ENCODE assay signal across 7 mouse cellular contexts in the genomic region with DNA sequence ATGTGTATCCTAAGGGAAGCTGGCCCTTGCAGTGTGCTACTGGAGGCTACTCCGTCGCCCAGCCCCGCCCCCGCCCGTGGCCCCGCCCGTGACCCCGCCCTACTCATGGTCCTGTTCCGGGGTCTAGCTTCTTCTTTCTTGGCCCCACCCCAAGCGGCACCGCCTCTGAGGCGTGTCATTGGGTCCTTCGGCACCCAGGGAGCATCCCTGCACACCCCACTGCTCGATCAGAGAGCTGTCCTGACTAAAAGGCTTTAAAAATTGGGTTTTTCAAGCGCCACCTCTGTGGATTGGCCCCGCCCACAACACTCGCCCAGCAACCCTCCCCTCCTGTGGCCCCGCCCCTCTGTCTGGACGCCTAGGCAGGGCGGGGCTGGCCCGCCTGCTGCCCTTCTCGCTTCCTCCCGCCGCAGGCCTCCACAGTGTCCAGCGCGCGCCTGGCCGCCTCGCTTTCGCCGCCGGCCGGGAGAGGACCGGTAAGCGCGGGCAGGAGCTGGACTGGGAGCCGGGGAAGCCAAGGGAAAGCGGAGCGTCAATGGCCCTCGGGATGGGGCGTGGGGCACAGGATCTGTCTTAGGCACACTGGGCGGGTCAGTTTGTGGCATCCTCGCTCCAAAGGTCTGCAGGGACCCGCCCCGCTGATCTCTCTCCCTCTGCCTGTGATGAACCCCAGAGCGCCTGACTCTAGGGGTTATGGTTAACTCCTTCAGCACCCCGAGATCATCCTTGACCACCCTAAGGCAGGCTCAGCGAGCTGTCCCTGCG. TPM values are rescaled to one million over a fixed set of nuclear protein-coding genes. Genes with fewer than 3 reads are reported as not detected.
DNase-seq lines count a peak whose midpoint lies in the region; ATAC-seq and TF ChIP-seq lines count a peak whose summit lies in the region.

A gene (plus strand): TSS at position 193 of the 765 bp plus-strand sequence.

- DNase-seq in adrenal gland, adult 2 months: peak; percentile 96
- DNase-seq in embryo, embryonic 11.5 days (ENCODE audit: low read depth, low spot score): peak; percentile 76
- peak; percentile 85 to 95 for DNase-seq in gastrocnemius, postnatal 4 days (ENCODE audit: low spot score in 2 of 2)
- peak; percentile 91 for DNase-seq in left cerebral cortex, postnatal 4 days

- no peaks in the 10 kb centered on the region for H3K9me3 ChIP-seq in intestine, postnatal 0 days (ENCODE audit: control insufficient read depth)
- H3K9me3 ChIP-seq in midbrain, embryonic 12.5 days: no peaks in the 10 kb centered on the region

- intact Hi-C loops in left cerebral cortex, postnatal 4 days (cut with DNase I): loop anchor here (5.0 kb wide), 1 partner anchor 123 kb away; no protein-coding TSS in a partner anchor

- peak; percentile 44 for TF ChIP-seq POLR2A in small intestine, adult 2 months (IDR thresholded peaks at IDR 0.05; ENCODE audit: low read depth, low read length)

- H3K4me1 ChIP-seq in intestine, postnatal 0 days (replicated peaks; ENCODE audit: control insufficient read depth, insufficient read depth, low read length): 0 out of 2 replicates have a peak, but pooled peaks cover 5% of the 10 kb centered on the region
- H3K4me1 ChIP-seq in midbrain, embryonic 12.5 days: 0 out of 2 replicates have a peak, but pooled peaks cover 5% of the 10 kb centered on the region
- peaks cover 14% of the 10 kb centered on the region for H3K4me1 ChIP-seq in small intestine, adult 2 months (ENCODE audit: control insufficient read depth, insufficient read depth, insufficient read length, low read length)

- WGBS in intestine, postnatal 0 days: 1% methylated on average over 49 of the region's 49 CpGs
- 1% methylated on average over 41 of the region's 49 CpGs for WGBS in midbrain, embryonic 12.5 days
- WGBS in small intestine, adult 2 months: 2% methylated on average over 49 of the region's 49 CpGs

- peak; percentile 95 for ATAC-seq in intestine, postnatal 0 days
- ATAC-seq in midbrain, embryonic 12.5 days (ENCODE audit: low FRiP score, low read depth): peak; percentile 93

- H3K9ac ChIP-seq in intestine, postnatal 0 days (ENCODE audit: low read depth, low read length): peak within 1 kb of the TSS; percentile 61
- H3K9ac ChIP-seq in midbrain, embryonic 12.5 days (replicated peaks): peak within 1 kb of the TSS; percentile 63

- H3K27me3 ChIP-seq in intestine, postnatal 0 days (replicated peaks; ENCODE audit: control insufficient read depth, insufficient read depth, low read length): no peaks in the 10 kb centered on the region
- H3K27me3 ChIP-seq in midbrain, embryonic 12.5 days: peaks cover 7% of the 10 kb centered on the region
- no peaks in the 10 kb centered on the region for H3K27me3 ChIP-seq in small intestine, adult 2 months (ENCODE audit: control insufficient read depth, insufficient read depth, low read length)

- peak within 1 kb of the TSS; percentile 52; the same call in 1 of the 2 replicates for H3K27ac ChIP-seq in intestine, postnatal 0 days (ENCODE audit: low read depth, low read length)
- peak within 1 kb of the TSS; percentile 26; the same call in 1 of the 2 replicates for H3K27ac ChIP-seq in midbrain, embryonic 12.5 days (replicated peaks)
- peak within 1 kb of the TSS; percentile 75 for H3K27ac ChIP-seq in small intestine, adult 2 months (ENCODE audit: insufficient read depth, low read depth, low read length)

- H3K4me3 ChIP-seq in intestine, postnatal 0 days (ENCODE audit: low read depth, low read length): peak within 1 kb of the TSS; percentile 62
- H3K4me3 ChIP-seq in midbrain, embryonic 12.5 days: peak within 1 kb of the TSS; percentile 58
- peak within 1 kb of the TSS; percentile 96 for H3K4me3 ChIP-seq in small intestine, adult 2 months (ENCODE audit: low read depth, low read length)

- H3K4me2 ChIP-seq in intestine, postnatal 0 days (replicated peaks; ENCODE audit: low read depth): peak within 1 kb of the TSS; percentile 93
- H3K4me2 ChIP-seq in midbrain, embryonic 12.5 days (replicated peaks): peak within 1 kb of the TSS; percentile 87

- peak; percentile 3; the same call in 1 of the 2 replicates for TF ChIP-seq CTCF in intestine, postnatal 0 days (IDR thresholded peaks at IDR 0.05; ENCODE audit: low read depth)
- no peak for TF ChIP-seq CTCF in small intestine, adult 2 months (IDR thresholded peaks at IDR 0.05; ENCODE audit: extremely low read depth, insufficient read length, insufficient replicate concordance, low read depth, low read length)

- H3K36me3 ChIP-seq in intestine, postnatal 0 days (ENCODE audit: control insufficient read depth, insufficient read depth): no peaks in the 10 kb centered on the region
- H3K36me3 ChIP-seq in midbrain, embryonic 12.5 days: no peaks in the 10 kb centered on the region
- no peaks in the 10 kb centered on the region for H3K36me3 ChIP-seq in small intestine, adult 2 months (ENCODE audit: control insufficient read depth, insufficient read depth, low read length)

RNA-seq across cellular contexts. Expression of the gene that starts here (rescaled TPM):
- 10 to 100 TPM; 29.1 to 30.2 TPM for total RNA-seq in adrenal gland, adult 2 months (2021)
- polyA plus RNA-seq in adrenal gland, adult 2 months (2012; rRNA removed): 52.0 and 62.7 TPM in 2 replicates
- 10 to 100 TPM; 21.6 to 25.0 TPM for total RNA-seq in gastrocnemius, postnatal 4 days (2021)
- 8.8 and 10.0 TPM in 2 replicates for polyA plus RNA-seq in intestine, postnatal 0 days (2015; fragmentation: Nextera tagmentation; extraction: Ambion mirVana)
- total RNA-seq in left cerebral cortex, postnatal 4 days (2021): 1 to 10 TPM; 4.9 to 5.9 TPM
- 2.5 and 3.1 TPM in 2 replicates for polyA plus RNA-seq in midbrain, embryonic 12.5 days (2016; fragmentation: Nextera tagmentation; extraction: Ambion mirVana)
- 1.5 and 10.7 TPM in 2 replicates for polyA plus RNA-seq in small intestine, adult 2 months (2012; rRNA removed)

Comparison
In these comparisons a context has a peak if more than half of its experiments do, and no peak if none do; other contexts are left out.
1. Peak in every context shown above with its lines: DNase-seq, ATAC-seq, H3K4me3 ChIP-seq and H3K27ac ChIP-seq.